Comparison of ENCODE assay signal across 12 mouse cellular contexts in genomic region chr2:144202151-144202550, GRCm38 (mm10).
DNase-seq lines count a peak whose midpoint lies in the region; ATAC-seq lines count a peak whose summit lies in the region.
"Had no signal": no experiment of that assay in that cellular context is flagged by ENCODE, and none has a peak within 500 bp of the region (broad histone marks: within the 10 kb centered on the region; RNA-seq: fewer than 3 reads in every experiment).

No protein-coding gene starts in this region.

- H3K9ac ChIP-seq in heart, embryonic 14.5 days (ENCODE audit: low read length) = no peak overlapping the region
- H3K9ac ChIP-seq in limb, embryonic 12.5 days (replicated peaks) = no peak overlapping the region

- intact Hi-C loops in heart, postnatal 14 days (cut with DNase I) = no loop called here

- H3K4me1 ChIP-seq in heart, embryonic 14.5 days (ENCODE audit: control insufficient read depth in 2 of 2, insufficient read depth in 2 of 2, low read length in 2 of 2) = peaks cover 17 to 22% of the 10 kb centered on the region in 2 experiments
- peaks cover 13% of the 10 kb centered on the region; the same call in 1 of the 2 replicates for H3K4me1 ChIP-seq in limb, embryonic 12.5 days (replicated peaks)

- WGBS in heart, embryonic 14.5 days = 53% methylated on average over 4 of the region's 4 CpGs
- WGBS in limb, embryonic 12.5 days = 77% methylated on average over 4 of the region's 4 CpGs

- no peak overlapping the region for H3K4me2 ChIP-seq in heart, embryonic 14.5 days (ENCODE audit: low read length)
- no peak overlapping the region for H3K4me2 ChIP-seq in limb, embryonic 12.5 days

- no peaks in the 10 kb centered on the region for H3K27me3 ChIP-seq in heart, embryonic 14.5 days (ENCODE audit: control insufficient read depth, insufficient read depth, low read length)
- no peaks in the 10 kb centered on the region for H3K27me3 ChIP-seq in limb, embryonic 12.5 days

- DNase-seq in heart, postnatal 14 days = no peak
- DNase-seq in kidney, postnatal 10 days = peak; percentile 13
- DNase-seq in kidney, adult 8-10 months = no peak
- DNase-seq in adrenal gland, postnatal 14 days = peak; percentile 59
- no peak for DNase-seq in cerebellum, postnatal 10 days
- DNase-seq: cerebellum, postnatal 36 days; liver; thymus, adult 18-20 months had no signal

- no peak overlapping the region for H3K4me3 ChIP-seq in heart, embryonic 14.5 days (ENCODE audit: control insufficient read depth in 1 of 2, insufficient read depth in 1 of 2, low read depth in 1 of 2, low read length in 2 of 2)
- H3K4me3 ChIP-seq in limb, embryonic 12.5 days (replicated peaks) = no peak overlapping the region

- H3K27ac ChIP-seq in heart, embryonic 14.5 days (replicated peaks in 1 of 2; ENCODE audit: control insufficient read depth in 1 of 2, insufficient read depth in 1 of 2, low read depth in 2 of 2, low read length in 2 of 2) = peak overlapping the region; percentile 41; a peak in 2 of 4 replicates
- peak overlapping the region; percentile 73 for H3K27ac ChIP-seq in limb, embryonic 12.5 days

- 0 out of 2 replicates have a peak, but pooled peaks have one; percentile 15 for ATAC-seq in heart, embryonic 14.5 days (ENCODE audit: insufficient number of reproducible peaks, insufficient read depth, low FRiP score, low read depth)
- no peak for ATAC-seq in limb, embryonic 12.5 days (ENCODE audit: insufficient number of reproducible peaks, insufficient read depth, low FRiP score, low TSS enrichment, low read depth)
- ATAC-seq: CD4-positive, CD25-positive, alpha-beta regulatory T cell, adult 4 months; lung, postnatal 0 days had no signal

- no peaks in the 10 kb centered on the region for H3K36me3 ChIP-seq in heart, embryonic 14.5 days (ENCODE audit: control insufficient read depth, insufficient read depth, low read length)
- H3K36me3 ChIP-seq in limb, embryonic 12.5 days = no peaks in the 10 kb centered on the region

- H3K9me3 ChIP-seq in heart, embryonic 14.5 days (ENCODE audit: control insufficient read depth, low read length) = no peaks in the 10 kb centered on the region
- H3K9me3 ChIP-seq in limb, embryonic 12.5 days = 0 out of 2 replicates have a peak, but pooled peaks cover 4% of the 10 kb centered on the region

Comparison
In these comparisons a context has a peak if more than half of its experiments do, and no peak if none do; other contexts are left out.
1. DNase-seq: peak in kidney, postnatal 10 days (single experiment) and adrenal gland, postnatal 14 days (single experiment); none in heart, postnatal 14 days (0 of 2), kidney, adult 8-10 months (0 of 2) and cerebellum, postnatal 10 days (0 of 2).